17 mouse cellular contexts compared by ENCODE assay signal in the genomic region with DNA sequence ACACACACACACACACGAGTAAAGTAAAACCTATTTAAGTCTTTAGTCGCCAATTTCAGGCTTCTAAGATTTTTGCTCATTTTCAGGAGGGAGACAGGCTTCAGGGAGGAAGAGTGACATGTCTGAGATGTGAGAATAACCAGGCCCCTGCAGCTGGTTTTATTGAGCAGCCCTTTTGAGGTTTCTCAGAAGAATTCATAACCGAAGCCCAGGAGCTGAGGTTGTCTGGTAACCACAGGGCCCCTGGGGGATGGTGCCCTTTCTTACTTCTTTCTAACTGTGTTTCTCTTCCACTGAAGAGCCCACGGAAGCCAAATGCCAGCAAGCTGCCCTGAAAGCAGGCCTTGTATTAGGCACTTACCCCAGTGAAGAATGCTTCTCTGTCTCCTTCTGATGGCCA. TPM values are rescaled to one million over a fixed set of nuclear protein-coding genes. Genes with fewer than 3 reads are reported as not detected.
DNase-seq lines count a peak whose midpoint lies in the region; ATAC-seq and TF ChIP-seq lines count a peak whose summit lies in the region.
"Had no signal": no experiment of that assay in that cellular context is flagged by ENCODE, and none has a peak within 500 bp of the region (broad histone marks: within the 10 kb centered on the region; RNA-seq: fewer than 3 reads in every experiment).

No protein-coding gene starts in this region.

- peak; percentile 9 to 17 for DNase-seq in B cell, adult 2 months
- peak; percentile 47 for DNase-seq in MN1 (ENCODE audit: low spot score)
- DNase-seq in limb, embryonic 14.5 days (ENCODE audit: low spot score): peak; percentile 30
- DNase-seq in layer of hippocampus, postnatal 36 days: no peak
- DNase-seq in layer of hippocampus, postnatal 10 days (ENCODE audit: low spot score in 2 of 2): no peak
- DNase-seq: adrenal gland, postnatal 10 days; cerebellum, adult 8-10 months; forebrain, postnatal 0 days; kidney, adult 11 months; kidney, postnatal 25 days; midbrain, embryonic 14.5 days had no signal

- H3K4me1 ChIP-seq in intestine, embryonic 16.5 days (ENCODE audit: control insufficient read depth, insufficient read depth, low read length): peaks cover 15% of the 10 kb centered on the region
- H3K4me1 ChIP-seq in intestine, postnatal 0 days (replicated peaks; ENCODE audit: control insufficient read depth, insufficient read depth, low read length): no peaks in the 10 kb centered on the region
- H3K4me1 ChIP-seq in limb, embryonic 14.5 days (ENCODE audit: control insufficient read depth, insufficient read depth, low read length): peaks cover 11% of the 10 kb centered on the region

- TF ChIP-seq POLR2A in limb, embryonic 14.5 days (IDR thresholded peaks at IDR 0.05; ENCODE audit: borderline replicate concordance, extremely low read depth, insufficient read depth, insufficient read length): no peak

- H3K27ac ChIP-seq in intestine, embryonic 16.5 days (ENCODE audit: low read length): peak overlapping the region; percentile 2; the same call in 1 of the 2 replicates
- no peak overlapping the region for H3K27ac ChIP-seq in intestine, postnatal 0 days (ENCODE audit: low read depth, low read length)
- H3K27ac ChIP-seq in limb, embryonic 14.5 days (replicated peaks; ENCODE audit: low read depth, low read length): peak overlapping the region; percentile 1; the same call in 1 of the 2 replicates
- H3K27ac ChIP-seq: lung, embryonic 15.5 days had no signal

- no peak overlapping the region for H3K4me3 ChIP-seq in intestine, embryonic 16.5 days (ENCODE audit: low read length)
- H3K4me3 ChIP-seq in intestine, postnatal 0 days (ENCODE audit: low read depth, low read length): no peak overlapping the region
- no peak overlapping the region for H3K4me3 ChIP-seq in limb, embryonic 14.5 days (replicated peaks; ENCODE audit: low read length)
- H3K4me3 ChIP-seq: erythroblast, embryonic 14.5 days; lung, embryonic 15.5 days had no signal

- no peaks in the 10 kb centered on the region for H3K36me3 ChIP-seq in intestine, embryonic 16.5 days (ENCODE audit: control insufficient read depth, insufficient read depth, low read length)
- no peaks in the 10 kb centered on the region for H3K36me3 ChIP-seq in intestine, postnatal 0 days (ENCODE audit: control insufficient read depth, insufficient read depth)
- peaks cover 15% of the 10 kb centered on the region; the same call in 1 of the 2 replicates for H3K36me3 ChIP-seq in limb, embryonic 14.5 days (ENCODE audit: control insufficient read depth, insufficient read depth, low read length)

- no peak for ATAC-seq in intestine, embryonic 16.5 days
- no peak for ATAC-seq in intestine, postnatal 0 days
- no peak for ATAC-seq in limb, embryonic 14.5 days (ENCODE audit: low FRiP score, low read depth)
- ATAC-seq: forebrain, postnatal 0 days had no signal

- WGBS in intestine, embryonic 16.5 days: 58% methylated on average over 4 of the region's 4 CpGs
- 63% methylated on average over 4 of the region's 4 CpGs for WGBS in intestine, postnatal 0 days
- WGBS in limb, embryonic 14.5 days: 38% methylated on average over 4 of the region's 4 CpGs

- no peak overlapping the region for H3K9ac ChIP-seq in intestine, embryonic 16.5 days (ENCODE audit: low read depth, low read length)
- no peak overlapping the region for H3K9ac ChIP-seq in intestine, postnatal 0 days (ENCODE audit: low read depth, low read length)
- no peak overlapping the region for H3K9ac ChIP-seq in limb, embryonic 14.5 days (ENCODE audit: low read depth, low read length, severe bottlenecking)
- H3K9ac ChIP-seq: forebrain, postnatal 0 days; lung, embryonic 15.5 days had no signal

- H3K9me3 ChIP-seq in intestine, embryonic 16.5 days (ENCODE audit: control insufficient read depth, low read length): no peaks in the 10 kb centered on the region
- H3K9me3 ChIP-seq in intestine, postnatal 0 days (ENCODE audit: control insufficient read depth): no peaks in the 10 kb centered on the region
- H3K9me3 ChIP-seq in limb, embryonic 14.5 days (ENCODE audit: control insufficient read depth, low read length): no peaks in the 10 kb centered on the region
- H3K9me3 ChIP-seq: lung, embryonic 15.5 days had no signal

- H3K27me3 ChIP-seq in intestine, embryonic 16.5 days (replicated peaks; ENCODE audit: control insufficient read depth, insufficient read depth, low read length): no peaks in the 10 kb centered on the region
- H3K27me3 ChIP-seq in intestine, postnatal 0 days (replicated peaks; ENCODE audit: control insufficient read depth, insufficient read depth, low read length): no peaks in the 10 kb centered on the region
- no peaks in the 10 kb centered on the region for H3K27me3 ChIP-seq in limb, embryonic 14.5 days (ENCODE audit: control insufficient read depth, insufficient read depth, low read length)
- H3K27me3 ChIP-seq: lung, embryonic 15.5 days had no signal

- H3K4me2 ChIP-seq in intestine, embryonic 16.5 days (ENCODE audit: low read depth, low read length): no peak overlapping the region
- no peak overlapping the region for H3K4me2 ChIP-seq in intestine, postnatal 0 days (replicated peaks; ENCODE audit: low read depth)
- no peak overlapping the region for H3K4me2 ChIP-seq in limb, embryonic 14.5 days (replicated peaks; ENCODE audit: low read depth, low read length, severe bottlenecking)
- H3K4me2 ChIP-seq: lung, embryonic 15.5 days had no signal

- TF ChIP-seq CTCF in intestine, postnatal 0 days (IDR thresholded peaks at IDR 0.05; ENCODE audit: low read depth): no peak

RNA-seq across cellular contexts. Expression of gene Ston1, which starts 23.5 kb away (rescaled TPM):
- polyA plus RNA-seq in intestine, embryonic 16.5 days (2015; fragmentation: Nextera tagmentation; extraction: Ambion mirVana): 3.9 and 4.3 TPM in 2 replicates
- polyA plus RNA-seq in intestine, postnatal 0 days (2015; fragmentation: Nextera tagmentation; extraction: Ambion mirVana): 3.7 and 3.9 TPM in 2 replicates
- polyA plus RNA-seq in limb, embryonic 14.5 days (2012; rRNA removed): 34.8 and 34.9 TPM in 2 replicates
- 11.3 and 16.2 TPM in 2 replicates for polyA plus RNA-seq in limb, embryonic 14.5 days (2014; fragmentation: Nextera tagmentation; extraction: Ambion mirVana)
- total RNA-seq in layer of hippocampus, postnatal 36 days (2021): 10 to 100 TPM in 1 of 2 experiments, 1 to 10 TPM in 1; 8.8 to 11.0 TPM
- total RNA-seq in layer of hippocampus, postnatal 10 days (2021): 10 to 100 TPM; 10.1 to 12.7 TPM
- polyA plus RNA-seq: erythroblast, embryonic 14.5 days had no signal

RNA-seq across cellular contexts. Expression of gene Gtf2a1l, which starts 47.5 kb away (rescaled TPM):
- polyA plus RNA-seq in intestine, embryonic 16.5 days (2015; fragmentation: Nextera tagmentation; extraction: Ambion mirVana): 0.11 and 0.22 TPM in 2 replicates
- polyA plus RNA-seq in intestine, postnatal 0 days (2015; fragmentation: Nextera tagmentation; extraction: Ambion mirVana): not detected in 2 replicates
- polyA plus RNA-seq in limb, embryonic 14.5 days (2012; rRNA removed): 0.05 and 0.23 TPM in 2 replicates
- polyA plus RNA-seq in limb, embryonic 14.5 days (2014; fragmentation: Nextera tagmentation; extraction: Ambion mirVana): 0.15 TPM in 1 of 2 replicates, not detected in the other
- total RNA-seq in layer of hippocampus, postnatal 36 days (2021): not detected
- under 1 TPM in 1 of 2 experiments, not detected in 1; 0.75 TPM for total RNA-seq in layer of hippocampus, postnatal 10 days (2021)
- total RNA-seq: adrenal gland, postnatal 10 days; gastrocnemius, adult 8-10 months had no signal
- polyA plus RNA-seq: erythroblast, embryonic 14.5 days; heart, embryonic 14.5 days; midbrain, embryonic 14.5 days had no signal

Comparison
In these comparisons a context has a peak if more than half of its experiments do, and no peak if none do; other contexts are left out.
1. DNase-seq: peak in B cell, adult 2 months (2 of 2), MN1 (single experiment) and limb, embryonic 14.5 days (single experiment); none in layer of hippocampus, postnatal 36 days (0 of 2) and layer of hippocampus, postnatal 10 days (0 of 2).